Mouse (Mus musculus): Measurements from ENCODE around the gene Dennd1b. TPM values are rescaled to one million over a fixed set of nuclear protein-coding genes. Genes with fewer than 3 reads are reported as not detected.

Gene Dennd1b
- total and polyA plus RNA-seq, 2 experiments, result 3.2 to 16.5 TPM

DNA sequence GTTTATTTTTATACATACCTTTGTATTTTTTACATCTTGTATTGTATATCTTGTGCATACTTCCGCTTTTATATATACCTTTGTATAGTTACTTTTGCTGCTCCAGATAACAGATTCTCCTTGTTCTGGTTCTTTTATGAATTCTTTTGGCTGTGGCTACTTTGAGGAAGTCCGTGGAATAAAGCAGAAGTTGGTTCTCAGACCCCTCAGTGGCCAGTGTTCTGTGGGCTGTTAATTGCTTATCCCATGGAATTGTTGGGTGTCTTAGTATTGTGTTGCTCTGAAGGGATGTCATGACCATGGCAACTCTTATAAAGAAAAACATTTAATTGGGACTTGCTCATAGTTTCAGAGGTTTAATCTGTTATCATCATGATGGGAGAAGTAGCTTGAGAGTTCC, 40.3 kb downstream of the Dennd1b start:
- H3K27me3 ChIP-seq (ENCODE audit: control insufficient read depth, insufficient read depth, low read length), result no peaks in the 10 kb centered on the region
- peaks cover 6% of the 10 kb centered on the region; the same call in 1 of the 2 replicates for H3K4me1 ChIP-seq (ENCODE audit: control insufficient read depth, insufficient read depth, low read length)
- H3K4me3 ChIP-seq (ENCODE audit: insufficient read depth, low read depth, low read length), result no peak overlapping the region
- TF ChIP-seq CTCF (IDR thresholded peaks at IDR 0.05; ENCODE audit: low read depth, low read length) (no peak), POLR2A (IDR thresholded peaks at IDR 0.05; ENCODE audit: extremely low read depth, insufficient read depth, low read length) (no peak)
- H3K9ac ChIP-seq (ENCODE audit: low read depth, low read length), result no peak overlapping the region
- H3K79me2 ChIP-seq (ENCODE audit: control insufficient read depth, insufficient read depth, low read length), result peaks cover 16% of the 10 kb centered on the region; the same call in 1 of the 2 replicates
- no peaks in the 10 kb centered on the region for H3K36me3 ChIP-seq (ENCODE audit: control insufficient read depth, insufficient read depth, low read length)
- no peak for DNase-seq (ENCODE audit: extremely low read depth, low read depth, low spot score)
- 92% methylated on average over 2 of the region's 2 CpGs for WGBS
- no peak overlapping the region for H3K27ac ChIP-seq (replicated peaks; ENCODE audit: insufficient read depth, low read depth, low read length)

DNA sequence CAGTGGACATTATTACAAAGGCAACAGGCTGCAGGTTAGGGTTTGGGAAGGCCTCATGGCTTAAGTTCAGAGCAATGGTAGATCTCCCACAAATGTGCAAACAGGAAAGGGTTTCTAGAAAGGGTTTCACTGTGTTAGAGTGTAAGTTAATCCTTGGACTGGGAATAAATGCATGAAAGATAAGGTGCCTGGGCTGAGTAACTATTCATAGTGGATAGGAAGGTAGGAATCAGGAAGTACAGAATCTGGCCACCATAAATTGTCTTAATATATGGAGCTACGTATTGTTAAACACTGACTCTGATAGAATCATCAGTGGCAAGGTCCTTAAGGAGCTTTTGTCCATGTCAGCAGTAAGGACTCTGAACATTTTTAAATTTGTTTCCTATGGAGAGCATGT, 42.8 kb downstream of the Dennd1b start:
- 100% methylated on average over 1 of the region's 1 CpGs for WGBS
- no peaks in the 10 kb centered on the region for H3K27me3 ChIP-seq (ENCODE audit: control insufficient read depth, insufficient read depth, low read length)
- TF ChIP-seq POLR2A (IDR thresholded peaks at IDR 0.05; ENCODE audit: extremely low read depth, insufficient read depth, low read length) (no peak), CTCF (IDR thresholded peaks at IDR 0.05; ENCODE audit: low read depth, low read length) (no peak)
- peaks cover 17% of the 10 kb centered on the region; the same call in 1 of the 2 replicates for H3K79me2 ChIP-seq (ENCODE audit: control insufficient read depth, insufficient read depth, low read length)
- no peak overlapping the region for H3K4me3 ChIP-seq (ENCODE audit: insufficient read depth, low read depth, low read length)
- H3K9ac ChIP-seq (ENCODE audit: low read depth, low read length), result no peak overlapping the region
- peaks cover 4% of the 10 kb centered on the region; the same call in 1 of the 2 replicates for H3K4me1 ChIP-seq (ENCODE audit: control insufficient read depth, insufficient read depth, low read length)
- H3K27ac ChIP-seq (replicated peaks; ENCODE audit: insufficient read depth, low read depth, low read length), result no peak overlapping the region
- no peaks in the 10 kb centered on the region for H3K36me3 ChIP-seq (ENCODE audit: control insufficient read depth, insufficient read depth, low read length)
- no peak for DNase-seq (ENCODE audit: extremely low read depth, low read depth, low spot score)

DNA sequence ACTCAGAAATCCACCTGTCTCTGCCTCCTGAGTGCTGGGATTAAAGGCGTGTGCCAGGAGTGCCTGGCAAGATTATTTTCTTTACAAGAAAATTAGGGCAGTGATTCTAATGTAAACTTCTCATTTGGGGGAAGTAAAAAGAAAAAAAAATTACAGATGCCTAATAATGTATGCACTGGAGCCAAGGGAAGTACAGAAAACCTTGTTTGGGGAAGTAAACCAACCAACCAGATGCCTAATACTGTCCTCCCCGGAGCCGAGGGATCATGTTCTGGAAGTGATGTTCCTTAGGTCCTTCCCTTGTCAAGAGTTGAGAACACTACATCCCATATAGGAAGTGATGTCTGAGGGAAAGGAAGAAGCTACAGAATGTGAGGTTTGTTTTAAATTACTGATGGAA, 44.2 kb downstream of the Dennd1b start:
- Histone ChIP-seq H3K27me3 (ENCODE audit: control insufficient read depth, insufficient read depth, low read length) (no peaks in the 10 kb centered on the region), H3K79me2 (ENCODE audit: control insufficient read depth, insufficient read depth, low read length) (peaks cover 11% of the 10 kb centered on the region; the same call in 1 of the 2 replicates), H3K9ac (ENCODE audit: low read depth, low read length) (no peak overlapping the region), H3K36me3 (ENCODE audit: control insufficient read depth, insufficient read depth, low read length) (no peaks in the 10 kb centered on the region), H3K4me3 (ENCODE audit: insufficient read depth, low read depth, low read length) (no peak overlapping the region), H3K4me1 (ENCODE audit: control insufficient read depth, insufficient read depth, low read length) (peaks cover 4% of the 10 kb centered on the region; the same call in 1 of the 2 replicates), H3K27ac (replicated peaks; ENCODE audit: insufficient read depth, low read depth, low read length) (no peak overlapping the region)
- WGBS, result 94% methylated on average over 3 of the region's 3 CpGs
- no peak for TF ChIP-seq POLR2A (IDR thresholded peaks at IDR 0.05; ENCODE audit: extremely low read depth, insufficient read depth, low read length)
- no peak for DNase-seq (ENCODE audit: extremely low read depth, low read depth, low spot score)

DNA sequence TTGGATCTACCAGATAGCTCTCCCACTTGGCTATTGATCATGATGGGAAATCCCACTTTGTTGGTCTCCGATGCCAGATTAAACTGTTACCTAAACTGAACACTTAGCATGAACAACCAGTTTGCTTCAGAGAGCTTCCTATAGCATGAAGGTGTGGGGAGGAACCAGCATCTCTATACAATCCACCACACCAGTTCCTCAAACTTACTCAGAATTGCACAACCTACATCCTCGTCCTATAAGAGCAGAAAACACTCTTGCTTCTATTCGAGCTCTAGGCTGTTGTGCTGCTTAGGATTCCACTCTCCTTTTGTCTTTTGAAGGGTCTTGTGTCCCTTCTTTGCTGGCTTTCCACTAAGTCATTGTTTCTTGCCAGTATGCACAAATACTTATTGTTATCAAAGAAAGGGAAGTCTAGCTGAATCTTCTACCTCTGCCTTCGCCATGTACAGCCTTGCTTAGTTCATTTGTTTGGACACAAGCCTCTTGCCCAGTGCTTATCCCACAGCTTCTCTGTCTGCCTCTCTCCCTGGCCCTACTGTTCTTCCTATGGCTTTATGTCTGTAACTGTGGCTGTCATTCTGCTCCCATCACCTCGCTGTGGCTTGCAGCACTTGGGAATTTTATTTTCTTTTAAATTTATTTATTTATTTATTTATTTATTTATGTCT, 52.0 kb downstream of the Dennd1b start:
- no peaks in the 10 kb centered on the region for H3K27me3 ChIP-seq (ENCODE audit: control insufficient read depth, insufficient read depth, low read length)
- H3K27ac ChIP-seq (replicated peaks; ENCODE audit: insufficient read depth, low read depth, low read length), result no peak overlapping the region
- no peak for DNase-seq (ENCODE audit: extremely low read depth, low read depth, low spot score)
- H3K36me3 ChIP-seq (ENCODE audit: control insufficient read depth, insufficient read depth, low read length), result no peaks in the 10 kb centered on the region
- H3K4me1 ChIP-seq (ENCODE audit: control insufficient read depth, insufficient read depth, low read length), result peaks cover 4% of the 10 kb centered on the region; the same call in 1 of the 2 replicates
- 86% methylated on average over 5 of the region's 5 CpGs for WGBS
- no peak overlapping the region for H3K9ac ChIP-seq (ENCODE audit: low read depth, low read length)
- H3K79me2 ChIP-seq (ENCODE audit: control insufficient read depth, insufficient read depth, low read length), result peaks cover 22% of the 10 kb centered on the region; the same call in 1 of the 2 replicates
- no peak for TF ChIP-seq CTCF (IDR thresholded peaks at IDR 0.05; ENCODE audit: low read depth, low read length)
- no peak for TF ChIP-seq POLR2A (IDR thresholded peaks at IDR 0.05; ENCODE audit: extremely low read depth, insufficient read depth, low read length)
- H3K4me3 ChIP-seq (ENCODE audit: insufficient read depth, low read depth, low read length), result no peak overlapping the region

DNA sequence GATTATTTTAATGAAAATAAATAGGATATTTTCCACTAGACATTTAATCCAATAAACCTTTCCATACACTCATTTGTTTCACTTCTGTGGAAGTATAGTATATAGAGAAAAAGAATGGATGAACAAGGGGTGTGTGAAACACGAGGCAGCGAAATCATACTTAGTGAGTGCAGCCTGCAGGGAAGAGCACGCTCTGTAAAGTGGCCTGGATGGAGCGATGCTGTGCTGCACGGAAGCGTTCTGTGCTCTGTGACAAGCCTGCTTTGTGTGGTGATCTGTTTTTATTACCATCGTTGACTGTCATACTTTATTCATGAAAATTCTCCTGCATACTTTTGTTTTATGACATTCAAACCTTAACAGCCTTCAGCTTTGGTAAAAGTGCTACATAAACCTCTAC, 58.1 kb downstream of the Dennd1b start:
- no peaks in the 10 kb centered on the region for H3K27me3 ChIP-seq (ENCODE audit: control insufficient read depth, insufficient read depth, low read length)
- 89% methylated on average over 7 of the region's 7 CpGs for WGBS
- H3K4me3 ChIP-seq (ENCODE audit: insufficient read depth, low read depth, low read length), result no peak overlapping the region

More for the DNA sequence above, 58.1 kb downstream of the Dennd1b start:
- DNase-seq (ENCODE audit: extremely low read depth, low read depth, low spot score), result no peak
- Histone ChIP-seq H3K4me1 (ENCODE audit: control insufficient read depth, insufficient read depth, low read length) (no peaks in the 10 kb centered on the region), H3K36me3 (ENCODE audit: control insufficient read depth, insufficient read depth, low read length) (no peaks in the 10 kb centered on the region), H3K9ac (ENCODE audit: low read depth, low read length) (no peak overlapping the region), H3K79me2 (ENCODE audit: control insufficient read depth, insufficient read depth, low read length) (peaks cover 6% of the 10 kb centered on the region; the same call in 1 of the 2 replicates), H3K27ac (replicated peaks; ENCODE audit: insufficient read depth, low read depth, low read length) (no peak overlapping the region)
- no peak for TF ChIP-seq CTCF (IDR thresholded peaks at IDR 0.05; ENCODE audit: low read depth, low read length)
- no peak for TF ChIP-seq POLR2A (IDR thresholded peaks at IDR 0.05; ENCODE audit: extremely low read depth, insufficient read depth, low read length)
